Mouse (Mus musculus) brain, embryonic 14.5 days (tissue): ENCODE results near the gene Lipt2.

Source experiments
- CTCF ChIP-seq: fragments of 200-500 bp; IDR thresholded peaks from 2 replicates; pipeline ENCODE4 v1.5.1; 2012; ENCODE audit warnings: inconsistent platforms, mild to moderate bottlenecking, moderate library complexity, borderline replicate concordance; ENCODE audit not compliant: insufficient read depth, insufficient read length; ENCODE audit errors: extremely low read depth
- POLR2A ChIP-seq: fragments of 200-500 bp; IDR thresholded peaks from 2 replicates; pipeline ENCODE4 v1.6.1; 2012; ENCODE audit warnings: mild to moderate bottlenecking, inconsistent platforms, borderline replicate concordance; ENCODE audit not compliant: poor library complexity, insufficient read depth, insufficient read length, severe bottlenecking; ENCODE audit errors: extremely low read depth

- TF ChIP-seq POLR2A (no peak), CTCF (no peak)
These were observed 47.1 kb downstream of the Lipt2 start for GRCm38 (mm10) chr7:100206144-100206543.
